ENCODE assay signal across 11 mouse cellular contexts in genomic region chr12:97888291-97888800, GRCm38 (mm10).
DNase-seq lines count a peak whose midpoint lies in the region; ATAC-seq and TF ChIP-seq lines count a peak whose summit lies in the region.
"Had no signal": no experiment of that assay in that cellular context is flagged by ENCODE, and none has a peak within 500 bp of the region (broad histone marks: within the 10 kb centered on the region; RNA-seq: fewer than 3 reads in every experiment).

No protein-coding gene starts in this region.

- H3K9me3 ChIP-seq in kidney, postnatal 0 days (replicated peaks; ENCODE audit: low read length): no peaks in the 10 kb centered on the region
- no peaks in the 10 kb centered on the region for H3K9me3 ChIP-seq in forebrain, embryonic 10.5 days
- H3K9me3 ChIP-seq in limb, embryonic 10.5 days (replicated peaks): no peaks in the 10 kb centered on the region
- H3K9me3 ChIP-seq: liver, embryonic 15.5 days had no signal

- H3K4me2 ChIP-seq in kidney, postnatal 0 days (ENCODE audit: low read length): peak overlapping the region; percentile 35
- H3K4me2 ChIP-seq: liver, embryonic 15.5 days had no signal

- no peak overlapping the region for H3K27ac ChIP-seq in kidney, postnatal 0 days
- peak overlapping the region; percentile 44; the same call in 1 of the 2 replicates for H3K27ac ChIP-seq in forebrain, embryonic 10.5 days
- no peak overlapping the region for H3K27ac ChIP-seq in limb, embryonic 10.5 days
- H3K27ac ChIP-seq: liver, embryonic 15.5 days had no signal

- H3K36me3 ChIP-seq in kidney, postnatal 0 days (ENCODE audit: insufficient read depth, low read length): no peaks in the 10 kb centered on the region
- H3K36me3 ChIP-seq in forebrain, embryonic 10.5 days (replicated peaks): no peaks in the 10 kb centered on the region
- no peaks in the 10 kb centered on the region for H3K36me3 ChIP-seq in limb, embryonic 10.5 days
- H3K36me3 ChIP-seq: liver, embryonic 15.5 days had no signal

- H3K27me3 ChIP-seq in kidney, postnatal 0 days (ENCODE audit: insufficient read depth, low read length): no peaks in the 10 kb centered on the region
- peaks cover 9% of the 10 kb centered on the region; the same call in 1 of the 2 replicates for H3K27me3 ChIP-seq in forebrain, embryonic 10.5 days (ENCODE audit: poor library complexity, severe bottlenecking)
- H3K27me3 ChIP-seq in limb, embryonic 10.5 days (ENCODE audit: low read depth, poor library complexity, severe bottlenecking): no peaks in the 10 kb centered on the region
- H3K27me3 ChIP-seq: liver, embryonic 15.5 days had no signal

- 12% methylated on average over 6 of the region's 6 CpGs for WGBS in kidney, postnatal 0 days
- WGBS in forebrain, embryonic 10.5 days: 10% methylated on average over 6 of the region's 6 CpGs
- WGBS in limb, embryonic 10.5 days: 7% methylated on average over 6 of the region's 6 CpGs

- TF ChIP-seq CTCF in kidney, postnatal 0 days (IDR thresholded peaks at IDR 0.05; ENCODE audit: low read depth): no peak

- no peak overlapping the region for H3K4me3 ChIP-seq in kidney, postnatal 0 days (replicated peaks; ENCODE audit: low read depth, low read length)
- H3K4me3 ChIP-seq in forebrain, embryonic 10.5 days: peak overlapping the region; percentile 10; the same call in 1 of the 2 replicates
- H3K4me3 ChIP-seq in limb, embryonic 10.5 days: peak overlapping the region; percentile 17; the same call in 1 of the 2 replicates
- H3K4me3 ChIP-seq: liver, embryonic 15.5 days had no signal

- H3K4me1 ChIP-seq in kidney, postnatal 0 days (replicated peaks; ENCODE audit: insufficient read depth, low read length): no peaks in the 10 kb centered on the region
- H3K4me1 ChIP-seq in forebrain, embryonic 10.5 days: peaks cover 19% of the 10 kb centered on the region
- peaks cover 18% of the 10 kb centered on the region for H3K4me1 ChIP-seq in limb, embryonic 10.5 days
- H3K4me1 ChIP-seq: liver, embryonic 15.5 days had no signal

- DNase-seq in kidney, postnatal 0 days (ENCODE audit: low spot score): peak; percentile 9
- no peak for DNase-seq in kidney, adult 11 months
- no peak for DNase-seq in forebrain, embryonic 10.5 days (ENCODE audit: extremely low spot score, low spot score)
- no peak for DNase-seq in limb, embryonic 10.5 days (ENCODE audit: low spot score)
- peak; percentile 28 for DNase-seq in retina, embryonic 14.5 days (ENCODE audit: low spot score)
- DNase-seq in gastrocnemius, adult 18-20 months (ENCODE audit: low spot score): no peak
- no peak for DNase-seq in urinary bladder, postnatal 25 days (ENCODE audit: low spot score)
- no peak for DNase-seq in adrenal gland, adult (ENCODE audit: inconsistent age in 2 of 2, low spot score in 1 of 2)
- DNase-seq: heart, adult 18-20 months; kidney, adult 8-10 months had no signal

- ATAC-seq in kidney, postnatal 0 days (replicated peaks; ENCODE audit: low FRiP score, low read depth): no peak

- no peak overlapping the region for H3K9ac ChIP-seq in kidney, postnatal 0 days (ENCODE audit: low read depth, low read length)
- H3K9ac ChIP-seq: liver, embryonic 15.5 days had no signal

Comparison
In these comparisons a context has a peak if more than half of its experiments do, and no peak if none do; other contexts are left out.
1. DNase-seq: peak in kidney, postnatal 0 days (single experiment) and retina, embryonic 14.5 days (single experiment); none in kidney, adult 11 months (single experiment), forebrain, embryonic 10.5 days (single experiment), limb, embryonic 10.5 days (single experiment), gastrocnemius, adult 18-20 months (single experiment), urinary bladder, postnatal 25 days (single experiment) and adrenal gland, adult (0 of 2).